Mouse (Mus musculus): ENCODE measurements around the gene Olfr374. TPM values are rescaled to one million over a fixed set of nuclear protein-coding genes. Genes with fewer than 3 reads are reported as not detected.

Olfr374 gene
- polyA plus RNA-seq, 1 experiment from 2014 or later, result 0.06 TPM

- no peak for ATAC-seq (replicated peaks; ENCODE audit: low FRiP score)
- Histone ChIP-seq H3K27me3 (no peaks in the 10 kb centered on the region), H3K4me3 (replicated peaks) (peak overlapping the region; percentile 59), H3K36me3 (peaks cover 43% of the 10 kb centered on the region), H3K4me2 (peak overlapping the region; percentile 83), H3K27ac (no peak overlapping the region; the same call in 1 of the 2 replicates), H3K9ac (no peak overlapping the region), H3K4me1 (peaks cover 41% of the 10 kb centered on the region), H3K9me3 (replicated peaks) (no peaks in the 10 kb centered on the region)
- 74% methylated on average over 2 of the region's 2 CpGs for WGBS
Observed at GRCm38 (mm10) chr8:72137431-72137830, 30.6 kb downstream of the Olfr374 start.

DNA sequence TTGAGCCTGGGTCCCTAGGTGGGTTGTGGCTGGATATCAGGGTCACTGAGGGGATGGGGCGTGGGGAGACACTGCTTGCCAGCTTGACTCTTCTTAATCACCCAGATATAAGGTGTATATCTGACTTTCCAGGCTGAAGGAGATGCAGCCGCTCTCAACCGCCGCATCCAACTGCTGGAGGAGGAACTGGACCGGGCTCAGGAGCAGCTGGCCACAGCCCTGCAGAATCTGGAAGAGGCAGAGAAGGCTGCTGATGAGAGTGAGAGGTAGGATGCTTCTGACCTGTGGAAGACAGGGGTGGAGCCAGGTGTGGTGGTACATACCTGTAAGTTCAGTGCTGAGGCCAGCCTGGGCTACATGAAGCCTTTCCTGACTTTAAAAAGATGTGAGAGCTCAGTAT, 31.6 kb downstream of the Olfr374 start:
- H3K27ac ChIP-seq, result no peak overlapping the region
- peaks cover 53% of the 10 kb centered on the region for H3K36me3 ChIP-seq
- no peak for ATAC-seq (replicated peaks; ENCODE audit: low FRiP score)
- no peaks in the 10 kb centered on the region for H3K9me3 ChIP-seq (replicated peaks)
- no peak overlapping the region for H3K4me3 ChIP-seq (replicated peaks)
- peaks cover 30% of the 10 kb centered on the region for H3K4me1 ChIP-seq
- no peaks in the 10 kb centered on the region for H3K27me3 ChIP-seq
- no peak overlapping the region for H3K9ac ChIP-seq
- 94% methylated on average over 5 of the region's 5 CpGs for WGBS
- 0 out of 2 replicates have a peak overlapping the region, but pooled peaks have one; percentile 83 for H3K4me2 ChIP-seq

- H3K4me1 ChIP-seq, result peaks cover 4% of the 10 kb centered on the region; the same call in 1 of the 2 replicates
- H3K4me2 ChIP-seq, result no peak overlapping the region
- no peak overlapping the region for H3K27ac ChIP-seq
- peaks cover 98% of the 10 kb centered on the region for H3K36me3 ChIP-seq
- 91% methylated on average over 13 of the region's 13 CpGs for WGBS
- ATAC-seq (replicated peaks; ENCODE audit: low FRiP score), result no peak
- no peak overlapping the region for H3K9ac ChIP-seq
- H3K4me3 ChIP-seq (replicated peaks), result no peak overlapping the region
- H3K9me3 ChIP-seq (replicated peaks), result no peaks in the 10 kb centered on the region
- no peaks in the 10 kb centered on the region for H3K27me3 ChIP-seq
Observed at GRCm38 (mm10) chr8:72143256-72143824, 36.5 kb downstream of the Olfr374 start.

GRCm38 (mm10) chr8:72144345-72144975, 37.6 kb downstream of the Olfr374 start:
- Histone ChIP-seq H3K36me3 (peaks cover 96% of the 10 kb centered on the region), H3K9ac (no peak overlapping the region), H3K27ac (no peak overlapping the region), H3K27me3 (no peaks in the 10 kb centered on the region), H3K4me3 (replicated peaks) (no peak overlapping the region), H3K4me1 (no peaks in the 10 kb centered on the region), H3K4me2 (no peak overlapping the region), H3K9me3 (replicated peaks) (no peaks in the 10 kb centered on the region)
- 87% methylated on average over 5 of the region's 5 CpGs for WGBS
- ATAC-seq (replicated peaks; ENCODE audit: low FRiP score), result no peak

GRCm38 (mm10) chr8:72145511-72145910, 38.7 kb downstream of the Olfr374 start:
- H3K36me3 ChIP-seq, result peaks cover 96% of the 10 kb centered on the region
- no peaks in the 10 kb centered on the region for H3K4me1 ChIP-seq
- ATAC-seq (replicated peaks; ENCODE audit: low FRiP score), result no peak
- H3K27ac ChIP-seq, result no peak overlapping the region
- H3K4me3 ChIP-seq (replicated peaks), result no peak overlapping the region
- H3K4me2 ChIP-seq, result no peak overlapping the region
- H3K9ac ChIP-seq, result no peak overlapping the region
- WGBS, result 84% methylated on average over 3 of the region's 3 CpGs
- H3K27me3 ChIP-seq, result no peaks in the 10 kb centered on the region
- H3K9me3 ChIP-seq (replicated peaks), result no peaks in the 10 kb centered on the region

GRCm38 (mm10) chr8:72146056-72146455, 39.2 kb downstream of the Olfr374 start:
- ATAC-seq (replicated peaks; ENCODE audit: low FRiP score), result no peak
- Histone ChIP-seq H3K9me3 (replicated peaks) (no peaks in the 10 kb centered on the region), H3K27me3 (no peaks in the 10 kb centered on the region), H3K27ac (no peak overlapping the region), H3K9ac (no peak overlapping the region), H3K4me3 (replicated peaks) (no peak overlapping the region), H3K4me1 (no peaks in the 10 kb centered on the region), H3K4me2 (no peak overlapping the region), H3K36me3 (peaks cover 96% of the 10 kb centered on the region)
- WGBS, result 100% methylated on average over 1 of the region's 1 CpGs

DNA sequence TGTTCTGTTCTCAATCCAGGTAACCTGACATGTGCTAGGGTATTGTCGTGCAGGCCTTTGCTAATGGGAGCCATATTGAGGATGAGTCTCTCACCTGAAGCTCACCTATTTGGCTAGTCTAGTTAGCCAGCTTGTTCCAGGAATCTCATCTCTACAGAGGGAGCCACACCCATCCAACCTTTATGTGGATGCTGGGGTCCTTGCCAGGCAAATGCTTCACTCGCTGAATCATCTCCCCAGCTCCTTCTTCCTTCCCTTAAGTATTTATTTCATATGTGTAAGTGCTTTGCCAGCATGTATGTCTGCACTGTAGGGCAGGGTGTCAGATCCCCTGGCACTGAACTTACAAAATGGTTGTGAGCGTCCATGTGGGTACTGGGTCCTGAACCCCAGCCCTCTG, 39.7 kb downstream of the Olfr374 start:
- Histone ChIP-seq H3K4me3 (replicated peaks) (no peak overlapping the region), H3K4me1 (no peaks in the 10 kb centered on the region), H3K9ac (no peak overlapping the region), H3K27me3 (no peaks in the 10 kb centered on the region), H3K9me3 (replicated peaks) (no peaks in the 10 kb centered on the region), H3K36me3 (peaks cover 96% of the 10 kb centered on the region), H3K27ac (peak overlapping the region; percentile 37; the same call in 1 of the 2 replicates), H3K4me2 (no peak overlapping the region)
- WGBS, result 92% methylated on average over 3 of the region's 3 CpGs
- ATAC-seq (replicated peaks; ENCODE audit: low FRiP score), result no peak

DNA sequence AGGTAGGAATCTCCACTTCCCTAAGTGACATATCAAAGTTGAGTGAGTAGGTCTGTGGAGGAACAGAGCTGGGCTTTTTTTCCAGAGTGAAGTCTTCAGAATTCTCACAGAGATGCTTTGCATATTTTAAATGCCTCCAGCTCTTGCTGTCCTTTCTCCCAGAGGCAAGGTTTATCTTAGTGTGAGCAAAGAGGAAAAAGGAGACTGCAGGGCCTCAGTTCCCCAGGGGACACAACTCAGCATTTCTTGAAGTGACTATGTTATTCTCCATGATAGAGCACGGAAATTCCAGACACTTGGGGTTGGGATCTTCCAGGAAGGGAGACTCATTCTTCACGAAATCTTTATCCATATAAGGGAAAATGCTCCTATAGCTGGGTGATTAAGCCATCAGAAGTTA, 40.4 kb downstream of the Olfr374 start:
- H3K36me3 ChIP-seq, result peaks cover 96% of the 10 kb centered on the region
- no peak overlapping the region for H3K4me3 ChIP-seq (replicated peaks)
- no peak overlapping the region for H3K4me2 ChIP-seq
- ATAC-seq (replicated peaks; ENCODE audit: low FRiP score), result no peak
- no peaks in the 10 kb centered on the region for H3K27me3 ChIP-seq
- H3K4me1 ChIP-seq, result no peaks in the 10 kb centered on the region
- no peaks in the 10 kb centered on the region for H3K9me3 ChIP-seq (replicated peaks)
- H3K9ac ChIP-seq, result no peak overlapping the region
- peak overlapping the region; percentile 37; the same call in 1 of the 2 replicates for H3K27ac ChIP-seq
- 71% methylated on average over 2 of the region's 2 CpGs for WGBS

GRCm38 (mm10) chr8:72149056-72149455, 42.2 kb downstream of the Olfr374 start:
- Histone ChIP-seq H3K4me2 (no peak overlapping the region), H3K9me3 (replicated peaks) (no peaks in the 10 kb centered on the region), H3K36me3 (peaks cover 96% of the 10 kb centered on the region), H3K4me1 (no peaks in the 10 kb centered on the region), H3K27me3 (no peaks in the 10 kb centered on the region), H3K4me3 (replicated peaks) (no peak overlapping the region), H3K27ac (no peak overlapping the region), H3K9ac (no peak overlapping the region)
- ATAC-seq (replicated peaks; ENCODE audit: low FRiP score), result no peak
- 85% methylated on average over 1 of the region's 1 CpGs for WGBS

DNA sequence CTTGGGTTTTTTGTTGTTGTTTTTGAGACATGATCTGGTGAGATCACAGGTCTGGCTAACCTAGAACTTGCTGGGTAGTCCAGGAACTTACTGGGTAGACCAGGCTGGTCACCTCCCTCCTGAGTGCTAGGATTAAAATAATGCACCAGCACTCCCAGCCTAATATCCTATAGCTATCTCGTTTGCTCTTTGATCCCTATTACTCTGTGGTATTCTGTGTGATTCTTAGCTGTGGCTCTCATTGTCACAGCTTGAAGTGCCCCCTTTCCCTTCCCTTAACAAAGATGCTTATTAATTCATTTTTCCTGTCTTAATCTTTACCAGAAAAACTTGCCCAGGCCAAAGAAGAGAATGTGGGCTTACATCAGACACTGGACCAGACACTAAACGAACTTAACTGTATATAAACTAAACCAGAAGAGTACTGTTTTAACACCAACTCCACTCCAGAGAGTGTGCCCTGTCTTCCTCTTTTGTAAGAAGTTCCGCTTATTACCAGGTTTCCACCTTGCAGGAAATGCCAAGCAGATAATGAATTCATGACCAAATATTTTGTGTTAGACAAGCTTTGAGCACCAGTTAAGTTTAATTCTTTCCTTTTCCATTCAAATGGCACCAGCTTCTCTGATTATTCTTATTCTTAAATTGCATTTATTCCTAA, 44.7 kb downstream of the Olfr374 start:
- H3K36me3 ChIP-seq, result peaks cover 74% of the 10 kb centered on the region
- H3K4me3 ChIP-seq (replicated peaks), result no peak overlapping the region
- no peaks in the 10 kb centered on the region for H3K27me3 ChIP-seq
- H3K9me3 ChIP-seq (replicated peaks), result no peaks in the 10 kb centered on the region
- no peak overlapping the region for H3K27ac ChIP-seq
- ATAC-seq (replicated peaks; ENCODE audit: low FRiP score), result no peak
- no peak overlapping the region for H3K9ac ChIP-seq
- 89% methylated on average over 3 of the region's 3 CpGs for WGBS
- H3K4me1 ChIP-seq, result no peaks in the 10 kb centered on the region
- no peak overlapping the region for H3K4me2 ChIP-seq

GRCm38 (mm10) chr8:72153382-72153781, 46.5 kb downstream of the Olfr374 start:
- no peak for ATAC-seq (replicated peaks; ENCODE audit: low FRiP score)
- H3K9ac ChIP-seq, result no peak overlapping the region
- no peak overlapping the region for H3K27ac ChIP-seq
- H3K4me3 ChIP-seq (replicated peaks), result no peak overlapping the region
- H3K4me2 ChIP-seq, result no peak overlapping the region
- no peaks in the 10 kb centered on the region for H3K4me1 ChIP-seq
- no peaks in the 10 kb centered on the region for H3K9me3 ChIP-seq (replicated peaks)
- H3K27me3 ChIP-seq, result no peaks in the 10 kb centered on the region
- H3K36me3 ChIP-seq, result peaks cover 56% of the 10 kb centered on the region

DNA sequence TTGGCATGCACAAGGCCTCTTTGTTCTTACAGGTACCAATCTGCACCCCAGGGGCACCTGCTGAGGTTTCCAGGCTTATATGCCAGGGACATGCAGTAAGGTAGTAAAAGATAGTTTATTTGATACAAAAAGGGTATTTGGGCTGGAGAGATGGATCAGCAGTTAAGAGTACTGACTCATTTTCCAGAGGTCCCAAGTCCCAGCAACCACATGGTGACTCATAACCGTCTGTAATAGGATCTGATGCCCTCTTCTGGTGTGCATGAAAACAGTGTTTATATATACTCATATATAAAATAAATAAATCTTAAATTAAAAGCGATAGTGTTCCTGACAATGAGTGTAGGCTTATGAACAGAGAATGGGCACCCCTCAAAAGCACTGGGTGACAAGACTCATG, 51.3 kb downstream of the Olfr374 start:
- no peak for ATAC-seq (replicated peaks; ENCODE audit: low FRiP score)
- H3K9me3 ChIP-seq (replicated peaks), result no peaks in the 10 kb centered on the region
- whole genome bisulfite sequencing, result 88% methylated on average over 2 of the region's 2 CpGs

More for the DNA sequence above, 51.3 kb downstream of the Olfr374 start:
- Histone ChIP-seq H3K4me3 (replicated peaks) (no peak overlapping the region), H3K9ac (no peak overlapping the region), H3K4me2 (no peak overlapping the region), H3K27ac (no peak overlapping the region), H3K27me3 (no peaks in the 10 kb centered on the region), H3K36me3 (peaks cover 15% of the 10 kb centered on the region), H3K4me1 (peaks cover 26% of the 10 kb centered on the region)

Data from kidney, embryonic 15.5 days (tissue).